Mouse (Mus musculus): ENCODE results near the gene Barhl1. TPM values are rescaled to one million over a fixed set of nuclear protein-coding genes. Genes with fewer than 3 reads are reported as not detected.

The Barhl1 gene
- polyA plus RNA-seq, 1 experiment from 2014 or later, result not detected

GRCm38 (mm10) chr2:28919001-28919400, 2.5 kb upstream of the Barhl1 start:
- H3K4me2 ChIP-seq (ENCODE audit: low read depth, low read length), result no peak overlapping the region
- no peak overlapping the region for H3K9ac ChIP-seq (replicated peaks)
- TF ChIP-seq EP300 (IDR thresholded peaks at IDR 0.05; ENCODE audit: low read depth), result no peak
- TF ChIP-seq CTCF (IDR thresholded peaks at IDR 0.05; ENCODE audit: low read depth), result no peak
- H3K9me3 ChIP-seq (ENCODE audit: low read length), result no peaks in the 10 kb centered on the region
- no peaks in the 10 kb centered on the region for H3K36me3 ChIP-seq (replicated peaks; ENCODE audit: insufficient read depth, low read length)
- H3K4me3 ChIP-seq (ENCODE audit: low read depth, low read length), result no peak overlapping the region
- H3K27me3 ChIP-seq (ENCODE audit: insufficient read depth, low read length), result peaks cover 66% of the 10 kb centered on the region
- WGBS (ENCODE audit: insufficient replicate concordance), result 2% methylated on average over 4 of the region's 4 CpGs
- ATAC-seq (no peak), DNase-seq (no peak)
- peaks cover 4% of the 10 kb centered on the region for H3K4me1 ChIP-seq (ENCODE audit: insufficient read depth)
- no peak overlapping the region for H3K27ac ChIP-seq (ENCODE audit: low read depth)

GRCm38 (mm10) chr2:28917518-28918361, 1.3 kb upstream of the Barhl1 start:
- Histone ChIP-seq H3K9me3 (ENCODE audit: low read length) (no peaks in the 10 kb centered on the region), H3K4me3 (ENCODE audit: low read depth, low read length) (peak overlapping the region; percentile 29), H3K4me2 (ENCODE audit: low read depth, low read length) (peak overlapping the region; percentile 38), H3K27ac (ENCODE audit: low read depth) (no peak overlapping the region), H3K9ac (replicated peaks) (no peak overlapping the region), H3K4me1 (ENCODE audit: insufficient read depth) (peaks cover 4% of the 10 kb centered on the region), H3K27me3 (ENCODE audit: insufficient read depth, low read length) (peaks cover 74% of the 10 kb centered on the region), H3K36me3 (replicated peaks; ENCODE audit: insufficient read depth, low read length) (no peaks in the 10 kb centered on the region)
- ATAC-seq (no peak), DNase-seq (no peak)
- 6% methylated on average over 73 of the region's 73 CpGs for WGBS (ENCODE audit: insufficient replicate concordance)
- no peak for TF ChIP-seq CTCF (IDR thresholded peaks at IDR 0.05; ENCODE audit: low read depth)
- TF ChIP-seq EP300 (IDR thresholded peaks at IDR 0.05; ENCODE audit: low read depth), result no peak

- no peak overlapping the region for H3K9ac ChIP-seq (replicated peaks)
- DNase-seq, result no peak
- no peaks in the 10 kb centered on the region for H3K9me3 ChIP-seq (ENCODE audit: low read length)
- 8% methylated on average over 11 of the region's 11 CpGs for WGBS (ENCODE audit: insufficient replicate concordance)
- H3K27me3 ChIP-seq (ENCODE audit: insufficient read depth, low read length), result peaks cover 80% of the 10 kb centered on the region
- H3K4me3 ChIP-seq (ENCODE audit: low read depth, low read length), result no peak overlapping the region
- no peak for ATAC-seq
- H3K27ac ChIP-seq (ENCODE audit: low read depth), result no peak overlapping the region
- no peak for TF ChIP-seq EP300 (IDR thresholded peaks at IDR 0.05; ENCODE audit: low read depth)
- TF ChIP-seq CTCF (IDR thresholded peaks at IDR 0.05; ENCODE audit: low read depth), result no peak
- H3K4me1 ChIP-seq (ENCODE audit: insufficient read depth), result peaks cover 4% of the 10 kb centered on the region
- H3K4me2 ChIP-seq (ENCODE audit: low read depth, low read length), result no peak overlapping the region
- H3K36me3 ChIP-seq (replicated peaks; ENCODE audit: insufficient read depth, low read length), result no peaks in the 10 kb centered on the region
These were observed 669 bp upstream of the Barhl1 start for GRCm38 (mm10) chr2:28917156-28917517.

- ATAC-seq (peak; percentile 85), DNase-seq (peak; percentile 85)
- Histone ChIP-seq H3K36me3 (replicated peaks; ENCODE audit: insufficient read depth, low read length) (no peaks in the 10 kb centered on the region), H3K27ac (ENCODE audit: low read depth) (no peak overlapping the region), H3K9me3 (ENCODE audit: low read length) (no peaks in the 10 kb centered on the region), H3K27me3 (ENCODE audit: insufficient read depth, low read length) (peaks cover 92% of the 10 kb centered on the region), H3K9ac (replicated peaks) (no peak overlapping the region), H3K4me3 (ENCODE audit: low read depth, low read length) (no peak overlapping the region), H3K4me2 (ENCODE audit: low read depth, low read length) (no peak overlapping the region), H3K4me1 (ENCODE audit: insufficient read depth) (peaks cover 4% of the 10 kb centered on the region)
- WGBS (ENCODE audit: insufficient replicate concordance), result 3% methylated on average over 47 of the region's 50 CpGs
- TF ChIP-seq CTCF (IDR thresholded peaks at IDR 0.05; ENCODE audit: low read depth) (no peak), EP300 (IDR thresholded peaks at IDR 0.05; ENCODE audit: low read depth) (no peak)
These were observed 528 bp downstream of the Barhl1 start for GRCm38 (mm10) chr2:28915768-28916512.

GRCm38 (mm10) chr2:28915104-28915738, 1.2 kb downstream of the Barhl1 start:
- no peak for TF ChIP-seq CTCF (IDR thresholded peaks at IDR 0.05; ENCODE audit: low read depth)
- no peak for TF ChIP-seq EP300 (IDR thresholded peaks at IDR 0.05; ENCODE audit: low read depth)
- Histone ChIP-seq H3K4me2 (ENCODE audit: low read depth, low read length) (no peak overlapping the region), H3K36me3 (replicated peaks; ENCODE audit: insufficient read depth, low read length) (no peaks in the 10 kb centered on the region), H3K9ac (replicated peaks) (no peak overlapping the region), H3K9me3 (ENCODE audit: low read length) (no peaks in the 10 kb centered on the region), H3K4me1 (ENCODE audit: insufficient read depth) (peaks cover 4% of the 10 kb centered on the region), H3K4me3 (ENCODE audit: low read depth, low read length) (no peak overlapping the region), H3K27ac (ENCODE audit: low read depth) (no peak overlapping the region), H3K27me3 (ENCODE audit: insufficient read depth, low read length) (peaks cover 95% of the 10 kb centered on the region)
- DNase-seq (no peak), ATAC-seq (no peak)
- 11% methylated on average over 22 of the region's 22 CpGs for WGBS (ENCODE audit: insufficient replicate concordance)

- DNase-seq (no peak), ATAC-seq (no peak)
- H3K4me3 ChIP-seq (ENCODE audit: low read depth, low read length), result no peak overlapping the region
- H3K27ac ChIP-seq (ENCODE audit: low read depth), result no peak overlapping the region
- no peaks in the 10 kb centered on the region for H3K9me3 ChIP-seq (ENCODE audit: low read length)
- TF ChIP-seq CTCF (IDR thresholded peaks at IDR 0.05; ENCODE audit: low read depth) (no peak), EP300 (IDR thresholded peaks at IDR 0.05; ENCODE audit: low read depth) (no peak)
- no peak overlapping the region for H3K9ac ChIP-seq (replicated peaks)
- WGBS (ENCODE audit: insufficient replicate concordance), result 0% methylated on average over 2 of the region's 2 CpGs
- H3K4me2 ChIP-seq (ENCODE audit: low read depth, low read length), result no peak overlapping the region
- H3K36me3 ChIP-seq (replicated peaks; ENCODE audit: insufficient read depth, low read length), result no peaks in the 10 kb centered on the region
- H3K27me3 ChIP-seq (ENCODE audit: insufficient read depth, low read length), result peaks cover 100% of the 10 kb centered on the region
- peaks cover 4% of the 10 kb centered on the region for H3K4me1 ChIP-seq (ENCODE audit: insufficient read depth)
These were observed 2.3 kb downstream of the Barhl1 start for GRCm38 (mm10) chr2:28914121-28914520.
